Mouse (Mus musculus): ENCODE measurements at regions not wholly inside any gene's neighbourhood (a gene's known extent, or its start where the extent isn't known, plus 50 kb on each side); places are given as distances from the start of the nearest gene placed in this dataset.

DNA sequence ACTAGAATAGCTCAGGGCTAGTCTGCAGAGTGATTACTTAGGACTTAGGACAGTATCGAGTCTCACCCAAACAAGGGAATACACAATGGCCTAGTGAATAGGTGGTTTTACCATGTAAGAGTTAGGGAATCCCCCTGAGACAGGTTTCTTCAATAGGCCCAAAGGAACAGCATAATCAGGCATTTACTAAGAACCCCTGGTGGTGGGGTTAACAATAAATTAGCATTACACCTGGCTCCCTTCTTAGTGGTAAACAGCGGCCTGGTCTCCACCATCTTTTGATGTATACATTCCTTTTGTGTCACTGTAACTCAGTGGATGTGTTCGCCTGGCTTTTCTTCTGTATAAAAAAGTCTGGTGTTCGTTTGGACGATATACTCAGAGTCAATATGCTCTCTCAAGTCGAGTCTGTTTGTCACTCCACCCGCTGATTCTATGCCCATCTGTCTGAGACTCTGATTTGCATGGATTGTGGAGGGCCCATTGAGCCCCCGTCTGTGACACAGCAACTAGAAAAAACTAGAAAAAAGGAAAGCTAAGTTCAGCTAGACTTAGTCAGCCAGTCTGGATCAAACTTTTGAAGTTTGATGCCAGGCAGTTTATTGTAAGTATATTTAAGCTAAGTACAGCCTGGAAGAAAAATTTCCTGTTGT is 180.8 kb downstream of the Usp46 start:
- Histone ChIP-seq H3K27ac (ENCODE audit: insufficient read depth, low read depth, low read length) (no peak overlapping the region), H3K36me3 (ENCODE audit: control insufficient read depth, insufficient read depth, low read length) (no peaks in the 10 kb centered on the region), H3K4me1 (ENCODE audit: control insufficient read depth, insufficient read depth, insufficient read length, low read length) (no peaks in the 10 kb centered on the region), H3K27me3 (ENCODE audit: control insufficient read depth, insufficient read depth, low read length) (no peaks in the 10 kb centered on the region), H3K4me3 (ENCODE audit: low read depth, low read length) (no peak overlapping the region)
- no peak for TF ChIP-seq POLR2A (IDR thresholded peaks at IDR 0.05; ENCODE audit: low read depth, low read length)
- TF ChIP-seq CTCF (IDR thresholded peaks at IDR 0.05; ENCODE audit: extremely low read depth, insufficient read length, insufficient replicate concordance, low read depth, low read length), result no peak
- 90% methylated on average over 8 of the region's 8 CpGs for WGBS

DNA sequence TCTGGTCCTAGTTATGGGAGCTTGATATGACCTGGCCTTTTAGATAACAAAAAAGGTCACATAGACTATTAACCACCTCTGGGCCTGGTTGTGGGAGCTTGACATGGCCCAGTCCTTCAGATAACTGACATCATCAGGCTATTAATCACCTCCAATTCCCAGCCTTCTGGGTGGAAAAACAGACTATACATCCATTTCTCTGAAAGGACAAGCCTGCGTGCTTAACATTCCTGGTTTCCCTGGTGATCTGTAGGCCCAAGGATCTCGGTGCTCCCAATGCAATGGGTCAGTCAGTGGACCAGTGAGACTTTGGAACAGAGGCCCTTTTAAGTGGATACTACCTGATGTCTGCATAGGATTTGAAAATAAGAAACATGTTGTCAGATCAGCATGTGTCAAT is 179.8 kb downstream of the Usp46 start:
- 77% methylated on average over 2 of the region's 2 CpGs for WGBS
- Histone ChIP-seq H3K4me1 (ENCODE audit: control insufficient read depth, insufficient read depth, insufficient read length, low read length) (no peaks in the 10 kb centered on the region), H3K36me3 (ENCODE audit: control insufficient read depth, insufficient read depth, low read length) (no peaks in the 10 kb centered on the region), H3K27ac (ENCODE audit: insufficient read depth, low read depth, low read length) (no peak overlapping the region), H3K27me3 (ENCODE audit: control insufficient read depth, insufficient read depth, low read length) (no peaks in the 10 kb centered on the region), H3K4me3 (ENCODE audit: low read depth, low read length) (no peak overlapping the region)
- TF ChIP-seq CTCF (IDR thresholded peaks at IDR 0.05; ENCODE audit: extremely low read depth, insufficient read length, insufficient replicate concordance, low read depth, low read length), result no peak
- TF ChIP-seq POLR2A (IDR thresholded peaks at IDR 0.05; ENCODE audit: low read depth, low read length), result no peak

DNA sequence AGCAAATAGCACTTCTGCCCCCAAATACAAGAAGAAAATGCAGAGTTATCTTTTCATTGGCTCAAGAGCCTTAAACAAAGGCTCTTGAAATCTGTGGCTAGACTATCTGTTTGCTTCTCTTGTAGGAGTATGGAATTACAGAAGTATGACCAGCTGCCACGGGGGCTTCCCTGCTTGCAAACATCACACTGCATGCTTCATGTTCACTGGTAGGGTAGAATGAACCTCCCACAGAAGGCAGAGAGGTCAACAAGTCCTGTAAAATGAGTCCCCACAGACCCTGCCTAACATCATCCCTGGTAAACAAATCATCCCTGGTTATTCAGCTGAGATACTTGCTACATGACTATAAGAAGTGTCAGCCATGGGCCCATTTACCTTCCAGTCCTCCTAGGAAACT is 178.9 kb downstream of the Usp46 start:
- no peaks in the 10 kb centered on the region for H3K36me3 ChIP-seq (ENCODE audit: control insufficient read depth, insufficient read depth, low read length)
- TF ChIP-seq POLR2A (IDR thresholded peaks at IDR 0.05; ENCODE audit: low read depth, low read length), result no peak
- TF ChIP-seq CTCF (IDR thresholded peaks at IDR 0.05; ENCODE audit: extremely low read depth, insufficient read length, insufficient replicate concordance, low read depth, low read length), result no peak
- H3K27ac ChIP-seq (ENCODE audit: insufficient read depth, low read depth, low read length), result no peak overlapping the region
- H3K4me3 ChIP-seq (ENCODE audit: low read depth, low read length), result no peak overlapping the region
- no peaks in the 10 kb centered on the region for H3K4me1 ChIP-seq (ENCODE audit: control insufficient read depth, insufficient read depth, insufficient read length, low read length)
- H3K27me3 ChIP-seq (ENCODE audit: control insufficient read depth, insufficient read depth, low read length), result no peaks in the 10 kb centered on the region
- 47% methylated on average over 1 of the region's 1 CpGs for WGBS

DNA sequence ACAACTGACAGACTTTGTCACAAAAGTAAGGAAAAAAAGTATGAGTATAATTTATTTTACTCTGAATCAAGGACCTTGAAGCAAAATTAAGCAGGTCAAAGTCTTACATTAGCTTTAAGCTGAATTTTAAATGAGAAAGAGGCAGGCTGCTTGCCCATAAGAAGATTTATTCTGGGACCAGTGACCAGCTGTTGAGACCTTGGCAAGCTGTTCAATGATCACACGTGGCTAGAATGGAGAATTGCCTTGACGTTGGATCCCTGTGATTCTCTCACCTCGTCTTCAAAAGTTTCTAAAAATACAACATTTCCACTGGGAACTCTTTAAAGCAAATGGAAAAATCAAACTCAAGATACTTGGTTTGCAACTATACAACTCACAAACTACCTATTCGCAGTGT is 177.3 kb downstream of the Usp46 start:
- no peak for TF ChIP-seq POLR2A (IDR thresholded peaks at IDR 0.05; ENCODE audit: low read depth, low read length)
- no peak for TF ChIP-seq CTCF (IDR thresholded peaks at IDR 0.05; ENCODE audit: extremely low read depth, insufficient read length, insufficient replicate concordance, low read depth, low read length)
- no peak overlapping the region for H3K4me3 ChIP-seq (ENCODE audit: low read depth, low read length)

DNA sequence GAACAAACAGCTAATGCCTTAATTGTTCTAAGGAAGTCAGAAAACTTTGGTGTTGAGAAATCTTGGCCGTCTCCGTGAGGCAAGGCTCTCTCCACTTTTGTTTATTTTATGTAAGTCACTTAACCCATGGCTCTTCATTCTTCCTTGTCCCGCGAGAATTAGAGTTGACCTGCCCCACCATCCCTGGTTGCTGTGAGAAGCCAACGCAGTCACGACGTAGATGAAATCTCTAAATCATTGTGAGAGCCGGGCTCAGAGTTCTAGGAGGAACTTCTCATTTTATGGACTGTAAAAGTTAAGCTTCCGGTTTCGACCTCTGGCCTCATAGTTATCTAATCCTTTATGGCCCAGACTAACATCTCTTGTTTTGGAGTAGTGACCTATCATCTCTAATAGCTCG is 176.6 kb downstream of the Usp46 start:
- H3K4me1 ChIP-seq (ENCODE audit: control insufficient read depth, insufficient read depth, insufficient read length, low read length), result no peaks in the 10 kb centered on the region
- no peaks in the 10 kb centered on the region for H3K27me3 ChIP-seq (ENCODE audit: control insufficient read depth, insufficient read depth, low read length)
- no peak overlapping the region for H3K27ac ChIP-seq (ENCODE audit: insufficient read depth, low read depth, low read length)
- H3K4me3 ChIP-seq (ENCODE audit: low read depth, low read length), result no peak overlapping the region
- H3K36me3 ChIP-seq (ENCODE audit: control insufficient read depth, insufficient read depth, low read length), result no peaks in the 10 kb centered on the region
- TF ChIP-seq CTCF (IDR thresholded peaks at IDR 0.05; ENCODE audit: extremely low read depth, insufficient read length, insufficient replicate concordance, low read depth, low read length), result no peak
- TF ChIP-seq POLR2A (IDR thresholded peaks at IDR 0.05; ENCODE audit: low read depth, low read length), result no peak
- 55% methylated on average over 11 of the region's 11 CpGs for WGBS

More for the DNA sequence above, 177.3 kb downstream of the Usp46 start:
- WGBS, result 82% methylated on average over 4 of the region's 4 CpGs
- H3K4me1 ChIP-seq (ENCODE audit: control insufficient read depth, insufficient read depth, insufficient read length, low read length), result no peaks in the 10 kb centered on the region
- no peaks in the 10 kb centered on the region for H3K36me3 ChIP-seq (ENCODE audit: control insufficient read depth, insufficient read depth, low read length)
- H3K27ac ChIP-seq (ENCODE audit: insufficient read depth, low read depth, low read length), result no peak overlapping the region
- H3K27me3 ChIP-seq (ENCODE audit: control insufficient read depth, insufficient read depth, low read length), result no peaks in the 10 kb centered on the region

DNA sequence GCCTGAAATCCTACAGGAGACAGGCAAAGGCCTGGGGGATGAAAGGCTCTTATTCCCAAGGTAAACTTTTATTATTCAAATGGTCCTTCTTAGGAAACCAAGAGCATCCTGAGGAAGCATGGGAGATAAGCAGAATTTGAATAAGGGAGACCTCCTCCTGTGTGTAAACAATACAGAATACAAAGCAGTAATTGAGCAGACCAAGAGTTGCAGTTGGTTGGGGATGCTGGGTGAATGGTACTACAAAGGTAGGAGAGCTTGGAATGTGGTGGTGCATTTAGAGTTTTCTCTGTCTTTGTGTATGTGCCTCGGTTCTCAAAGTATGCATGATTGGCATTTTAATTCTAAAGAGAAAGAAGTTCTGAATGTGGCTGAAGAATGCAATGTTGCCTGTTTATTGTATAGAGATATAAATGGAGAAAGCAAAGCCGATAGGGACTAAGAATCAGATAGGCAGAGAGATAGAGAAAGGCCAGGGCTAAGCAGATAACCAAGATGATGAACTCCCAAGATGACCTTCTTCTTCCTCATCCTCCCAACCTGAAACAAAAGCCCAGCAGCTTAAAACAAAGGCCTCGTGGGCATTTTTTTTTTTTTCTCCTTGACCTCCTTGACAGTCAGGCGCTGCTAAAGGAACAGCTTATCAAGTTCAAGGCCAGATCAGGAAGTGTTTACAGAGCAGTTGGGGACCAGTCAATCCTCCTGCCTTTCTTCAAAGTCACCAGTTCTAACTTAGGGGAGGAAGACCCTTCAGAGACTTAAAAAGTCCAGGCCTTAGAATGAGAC is 175.6 kb downstream of the Usp46 start:
- H3K4me3 ChIP-seq (ENCODE audit: low read depth, low read length), result no peak overlapping the region
- H3K27ac ChIP-seq (ENCODE audit: insufficient read depth, low read depth, low read length), result no peak overlapping the region
- no peaks in the 10 kb centered on the region for H3K4me1 ChIP-seq (ENCODE audit: control insufficient read depth, insufficient read depth, insufficient read length, low read length)
- no peaks in the 10 kb centered on the region for H3K36me3 ChIP-seq (ENCODE audit: control insufficient read depth, insufficient read depth, low read length)
- 59% methylated on average over 4 of the region's 4 CpGs for WGBS
- TF ChIP-seq POLR2A (IDR thresholded peaks at IDR 0.05; ENCODE audit: low read depth, low read length) (no peak), CTCF (IDR thresholded peaks at IDR 0.05; ENCODE audit: extremely low read depth, insufficient read length, insufficient replicate concordance, low read depth, low read length) (no peak)
- no peaks in the 10 kb centered on the region for H3K27me3 ChIP-seq (ENCODE audit: control insufficient read depth, insufficient read depth, low read length)

DNA sequence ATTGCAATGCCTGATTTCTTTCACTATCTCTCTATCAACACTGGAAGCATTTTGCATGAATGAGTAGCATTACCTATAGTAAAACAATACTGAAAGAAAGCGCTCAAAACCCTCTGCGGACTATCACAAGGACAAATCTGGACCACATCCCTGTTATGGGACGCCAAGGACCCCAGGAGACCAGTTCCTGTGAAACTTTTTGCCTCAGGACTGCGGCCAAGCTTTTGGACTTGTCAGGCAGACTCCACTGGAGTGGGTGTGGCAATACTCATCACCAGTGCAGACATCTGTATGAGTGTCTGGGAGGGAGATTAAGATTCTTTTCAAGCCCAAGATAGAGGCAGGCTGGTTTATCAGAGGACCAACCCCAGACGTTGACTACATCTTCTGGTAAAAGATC is 173.0 kb downstream of the Usp46 start:
- 92% methylated on average over 5 of the region's 5 CpGs for WGBS

More for the DNA sequence above, 173.0 kb downstream of the Usp46 start:
- Histone ChIP-seq H3K27ac (ENCODE audit: insufficient read depth, low read depth, low read length) (no peak overlapping the region), H3K27me3 (ENCODE audit: control insufficient read depth, insufficient read depth, low read length) (no peaks in the 10 kb centered on the region), H3K36me3 (ENCODE audit: control insufficient read depth, insufficient read depth, low read length) (no peaks in the 10 kb centered on the region), H3K4me3 (ENCODE audit: low read depth, low read length) (no peak overlapping the region), H3K4me1 (ENCODE audit: control insufficient read depth, insufficient read depth, insufficient read length, low read length) (no peaks in the 10 kb centered on the region)
- TF ChIP-seq POLR2A (IDR thresholded peaks at IDR 0.05; ENCODE audit: low read depth, low read length) (no peak), CTCF (IDR thresholded peaks at IDR 0.05; ENCODE audit: extremely low read depth, insufficient read length, insufficient replicate concordance, low read depth, low read length) (no peak)

Data from small intestine, adult 2 months (tissue).